Mouse (Mus musculus) fibroblast of lung, adult 2 months (primary cell): ENCODE results near the gene Hoxb3.

Source experiments
- DNase-seq: peaks from one replicate; pipeline ENCODE4 v3.0.0-alpha.2; 2011; ENCODE audit warnings: low read depth

The Hoxb3 gene

DNA sequence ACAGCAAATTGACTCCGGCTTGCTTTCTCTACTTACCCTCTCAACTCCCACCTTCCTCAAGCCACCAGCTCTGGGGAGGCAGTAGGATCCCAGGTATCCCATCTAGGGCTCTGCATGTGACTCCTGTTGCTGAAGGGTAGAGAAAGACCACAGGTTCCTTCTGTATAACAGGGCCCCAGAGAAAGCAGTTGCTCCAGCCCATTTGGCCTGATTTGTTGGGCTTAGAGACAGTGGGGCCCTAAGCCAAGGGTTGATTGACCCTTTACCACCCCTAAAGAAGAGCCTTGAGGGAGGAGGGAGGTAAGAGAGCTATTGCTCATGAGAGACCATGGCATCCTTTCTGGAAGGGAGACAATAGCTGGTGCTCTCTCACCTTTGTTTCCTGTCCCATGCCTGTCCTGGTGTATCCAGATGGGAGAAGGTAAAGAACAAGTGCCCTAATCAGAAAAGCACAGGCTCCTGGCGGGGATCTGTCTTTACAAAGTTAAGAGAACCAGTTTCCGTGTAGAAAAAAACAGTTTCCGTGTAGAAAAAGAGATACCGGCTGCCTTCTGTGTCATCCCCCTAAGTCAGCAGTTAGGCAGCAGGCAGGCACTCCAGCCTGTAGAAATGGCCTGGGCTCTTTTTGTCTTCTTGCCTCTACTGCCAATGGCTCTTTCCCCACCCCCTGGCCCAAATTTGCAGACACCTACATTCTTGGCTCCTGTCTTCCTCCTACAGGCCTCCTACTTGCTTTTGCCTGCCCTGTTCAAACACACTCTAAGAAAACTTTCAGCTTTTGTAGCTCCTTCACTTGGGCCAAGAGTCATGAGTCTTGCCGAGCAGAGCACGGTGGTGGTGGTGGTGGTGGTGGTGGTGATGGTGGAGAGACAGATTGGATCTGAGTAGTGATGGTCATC is 16.1 kb downstream of the Hoxb3 start:
- DNase-seq: no peak

DNA sequence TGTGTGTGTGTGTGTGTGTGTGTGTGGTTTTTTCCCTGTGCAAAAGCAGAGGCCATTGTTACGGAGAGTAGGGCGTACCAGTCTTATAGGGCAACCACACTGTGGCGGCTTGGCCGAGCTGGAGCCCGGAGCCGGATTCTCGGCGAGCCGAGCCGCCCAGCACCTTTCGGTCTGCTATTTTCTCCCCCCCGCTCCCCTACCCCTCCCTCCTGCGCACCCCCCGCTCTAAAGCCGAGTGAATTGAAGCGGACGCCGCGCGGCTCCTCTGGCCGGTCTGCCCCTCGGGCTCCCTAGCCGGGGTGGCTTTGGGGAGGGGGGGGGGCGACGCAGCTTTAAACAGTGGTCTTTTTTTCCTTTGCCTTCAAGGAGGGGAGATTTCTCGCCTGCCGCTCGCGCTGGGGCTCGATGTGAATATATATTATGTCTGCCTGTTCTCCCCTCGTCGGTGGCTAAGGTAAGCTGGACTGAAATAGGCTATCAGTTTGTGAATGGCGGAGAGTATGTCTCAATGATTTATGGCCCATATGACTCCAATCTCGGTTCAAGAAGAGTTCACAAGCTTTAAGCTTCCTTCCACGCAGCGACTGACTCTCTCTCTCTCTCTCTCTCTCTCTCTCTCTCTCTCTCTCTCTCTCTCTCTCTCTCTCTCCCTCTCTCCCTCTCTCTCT is 17.7 kb downstream of the Hoxb3 start:
- no peak for DNase-seq

DNA sequence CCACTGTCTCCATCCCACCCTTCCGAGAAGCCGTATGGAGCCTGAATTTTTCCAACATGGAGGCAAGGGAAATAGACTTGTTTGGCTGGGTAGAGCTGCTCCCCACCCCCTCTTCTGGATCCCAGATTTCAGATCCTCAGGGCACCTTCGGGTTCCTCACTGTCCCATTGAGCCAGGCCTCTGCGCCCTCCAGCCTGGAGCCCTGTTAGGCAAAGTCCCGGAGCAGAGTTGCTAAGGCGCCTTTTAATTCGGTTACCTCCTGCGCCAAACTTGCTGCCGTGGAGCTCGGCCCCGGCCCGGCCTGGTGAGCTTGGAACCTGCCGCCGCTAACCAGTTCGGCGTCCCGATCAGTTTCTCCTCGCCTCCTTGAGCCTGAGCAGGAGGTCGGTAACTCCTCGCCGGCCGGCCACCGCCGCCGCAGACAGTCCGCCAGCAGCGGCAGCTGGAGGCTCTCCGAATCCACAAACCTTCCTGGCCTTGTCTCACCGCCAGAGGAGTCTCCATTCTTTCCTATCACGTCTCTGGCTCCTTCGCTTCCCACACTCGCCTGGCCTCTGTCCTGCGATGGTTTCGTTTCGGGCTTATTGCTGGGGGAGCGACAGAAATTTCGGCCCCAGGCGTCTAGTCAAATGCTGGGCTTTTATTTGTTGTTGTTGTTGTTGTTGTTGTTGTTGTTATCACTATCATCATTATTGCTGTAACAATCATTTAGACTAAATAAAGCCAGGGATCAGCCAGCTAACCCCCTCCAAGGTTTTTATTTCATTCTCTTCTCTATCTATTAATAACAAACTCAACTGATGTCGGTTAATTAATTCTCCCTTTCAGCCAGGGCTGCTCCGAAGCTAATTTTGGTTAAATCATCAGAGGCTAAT is 18.8 kb downstream of the Hoxb3 start:
- no peak for DNase-seq

DNA sequence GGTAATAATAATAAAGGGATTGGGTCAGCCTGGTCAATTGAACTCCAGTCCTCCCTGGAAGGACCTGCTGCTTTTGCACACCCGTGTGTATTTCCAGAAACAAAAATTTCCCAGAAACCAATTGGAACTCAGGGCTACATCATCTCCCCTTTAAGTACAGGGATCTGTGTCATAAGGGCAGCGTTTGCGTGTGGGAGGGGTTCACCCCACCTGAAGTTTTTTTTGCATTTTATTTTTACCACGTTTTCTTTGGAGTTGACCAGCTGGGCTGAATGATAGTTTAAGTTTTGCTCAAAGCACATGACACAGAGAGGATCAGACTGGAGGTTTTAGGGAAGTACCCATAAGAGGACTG is 19.4 kb downstream of the Hoxb3 start:
- no peak for DNase-seq

DNA sequence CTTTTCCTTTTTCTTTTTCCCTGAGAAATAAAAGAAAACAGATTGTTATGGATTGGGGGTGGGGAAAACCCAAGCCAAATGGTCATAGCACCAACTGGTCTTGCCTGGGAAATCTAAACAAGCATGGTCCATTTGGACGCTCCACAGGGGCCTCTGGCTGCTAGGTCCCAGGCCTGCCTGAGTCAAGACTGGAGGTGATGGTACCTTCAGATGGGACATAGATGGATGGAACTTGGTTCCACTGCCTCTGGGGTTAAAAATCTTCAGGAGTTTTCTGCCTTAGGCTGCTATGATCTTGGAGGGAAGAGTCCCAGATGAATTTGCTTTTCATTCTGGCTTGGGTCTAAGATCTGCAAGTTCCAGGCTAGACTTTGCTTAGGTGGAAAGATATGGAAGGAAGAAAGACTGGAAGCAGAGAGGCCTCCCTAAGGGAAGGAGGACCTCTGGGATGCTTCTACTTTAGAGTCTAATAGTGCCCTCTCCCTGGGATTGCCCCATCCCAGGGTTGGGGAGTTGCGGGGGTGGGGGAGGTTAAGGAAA is 20.1 kb downstream of the Hoxb3 start:
- DNase-seq: no peak

DNA sequence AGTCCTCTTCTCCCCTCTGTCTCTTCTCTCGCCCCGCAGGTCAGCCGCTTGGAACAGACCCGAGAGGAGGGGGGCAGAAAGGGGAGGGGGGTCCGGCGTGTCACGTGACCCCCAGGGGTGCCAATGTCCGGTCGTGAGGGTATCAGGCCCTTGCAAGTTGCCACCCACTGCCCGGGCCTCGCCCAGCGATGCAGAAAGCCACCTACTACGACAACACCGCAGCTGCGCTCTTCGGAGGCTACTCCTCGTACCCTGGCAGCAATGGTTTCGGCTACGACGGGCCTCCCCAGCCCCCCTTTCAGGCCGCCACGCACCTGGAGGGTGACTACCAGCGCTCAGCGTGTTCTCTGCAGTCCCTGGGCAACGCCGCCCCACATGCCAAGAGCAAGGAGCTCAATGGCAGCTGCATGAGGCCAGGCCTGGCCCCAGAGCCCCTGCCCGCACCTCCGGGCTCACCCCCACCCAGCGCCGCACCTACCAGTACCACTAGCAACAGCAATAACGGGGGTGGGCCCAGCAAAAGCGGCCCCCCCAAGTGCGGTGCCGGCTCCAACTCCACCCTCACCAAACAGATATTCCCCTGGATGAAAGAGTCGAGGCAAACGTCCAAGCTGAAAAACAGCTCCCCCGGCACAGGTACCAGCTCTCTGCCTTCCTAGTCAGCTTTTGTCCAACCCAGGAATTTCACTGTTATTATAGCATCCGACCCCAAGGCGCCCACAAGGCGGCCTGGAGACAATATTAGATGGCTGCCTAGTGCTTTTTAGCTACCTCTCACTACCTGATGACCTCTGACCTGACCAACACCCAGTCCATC is 21.1 kb downstream of the Hoxb3 start:
- DNase-seq: no peak

DNA sequence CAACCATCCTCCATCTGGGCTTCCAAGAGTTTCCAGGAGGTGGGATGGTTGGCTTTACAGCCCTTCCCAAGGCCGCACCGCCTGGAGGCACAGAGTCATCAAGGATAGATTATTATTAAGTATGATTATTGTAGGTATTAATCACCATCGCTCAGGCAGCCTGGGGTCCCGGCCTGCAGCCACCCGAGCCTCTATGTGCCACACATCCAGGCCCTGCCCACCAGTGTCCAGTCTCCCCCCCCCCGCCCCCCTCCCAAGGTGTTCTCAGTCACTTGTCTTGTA is 21.7 kb downstream of the Hoxb3 start:
- no peak for DNase-seq

DNA sequence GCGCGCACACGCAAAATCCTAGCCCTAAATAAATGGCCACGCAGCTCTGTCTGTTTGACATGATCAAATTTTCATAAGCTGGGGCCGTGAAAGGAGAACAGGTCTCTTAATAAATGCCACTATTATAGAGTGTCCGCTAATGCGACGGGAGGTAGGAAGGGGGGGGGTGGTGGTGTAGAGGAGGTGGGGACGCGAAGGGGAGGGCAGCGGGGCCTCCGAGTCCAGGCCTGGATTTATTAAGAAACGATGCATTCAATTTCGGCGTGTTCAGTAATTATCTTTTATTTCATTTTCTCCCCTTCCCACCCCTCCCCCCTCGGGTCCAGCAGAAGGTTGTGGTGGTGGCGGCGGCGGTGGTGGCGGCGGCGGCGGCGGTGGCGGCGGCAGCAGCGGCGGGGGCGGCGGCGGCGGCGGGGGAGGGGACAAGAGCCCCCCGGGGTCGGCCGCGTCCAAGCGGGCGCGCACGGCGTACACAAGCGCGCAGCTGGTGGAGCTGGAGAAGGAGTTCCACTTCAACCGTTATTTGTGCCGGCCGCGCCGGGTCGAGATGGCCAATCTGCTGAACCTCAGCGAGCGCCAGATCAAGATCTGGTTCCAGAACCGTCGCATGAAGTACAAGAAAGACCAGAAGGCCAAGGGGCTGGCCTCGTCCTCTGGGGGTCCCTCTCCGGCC is 22.2 kb downstream of the Hoxb3 start:
- no peak for DNase-seq

DNA sequence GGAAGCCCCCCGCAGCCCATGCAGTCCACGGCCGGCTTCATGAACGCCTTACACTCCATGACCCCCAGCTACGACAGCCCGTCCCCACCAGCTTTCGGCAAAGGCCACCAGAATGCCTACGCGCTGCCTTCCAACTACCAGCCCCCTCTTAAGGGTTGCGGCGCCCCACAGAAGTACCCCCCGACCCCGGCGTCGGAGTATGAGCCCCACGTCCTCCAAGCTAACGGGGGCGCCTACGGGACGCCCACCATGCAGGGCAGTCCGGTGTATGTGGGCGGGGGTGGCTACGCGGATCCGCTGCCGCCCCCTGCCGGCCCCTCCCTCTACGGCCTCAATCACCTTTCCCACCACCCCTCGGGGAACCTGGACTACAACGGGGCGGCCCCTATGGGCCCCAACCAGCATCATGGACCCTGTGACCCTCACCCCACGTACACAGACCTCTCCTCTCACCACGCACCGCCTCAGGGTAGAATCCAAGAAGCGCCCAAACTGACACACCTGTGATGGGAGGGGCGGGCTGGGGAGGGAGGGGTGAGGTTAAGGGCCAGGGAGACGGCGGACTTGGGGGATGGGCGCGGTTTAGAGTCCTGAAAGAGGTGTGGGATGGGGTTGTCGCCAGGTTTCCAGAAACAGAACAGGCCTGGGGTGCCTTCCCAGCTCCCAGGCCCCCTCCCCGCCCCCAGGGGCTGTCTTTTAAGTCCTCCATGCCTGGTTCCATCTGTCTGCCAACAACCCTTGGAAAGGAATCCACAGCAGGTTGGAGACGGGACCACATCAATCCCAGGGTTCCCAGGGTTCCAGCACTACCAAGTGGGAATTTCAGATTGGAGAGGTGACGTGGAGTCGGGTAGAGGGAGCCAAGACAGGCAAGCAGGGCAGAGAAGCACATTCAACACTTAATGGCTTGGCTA is 23.0 kb downstream of the Hoxb3 start:
- DNase-seq: no peak

DNA sequence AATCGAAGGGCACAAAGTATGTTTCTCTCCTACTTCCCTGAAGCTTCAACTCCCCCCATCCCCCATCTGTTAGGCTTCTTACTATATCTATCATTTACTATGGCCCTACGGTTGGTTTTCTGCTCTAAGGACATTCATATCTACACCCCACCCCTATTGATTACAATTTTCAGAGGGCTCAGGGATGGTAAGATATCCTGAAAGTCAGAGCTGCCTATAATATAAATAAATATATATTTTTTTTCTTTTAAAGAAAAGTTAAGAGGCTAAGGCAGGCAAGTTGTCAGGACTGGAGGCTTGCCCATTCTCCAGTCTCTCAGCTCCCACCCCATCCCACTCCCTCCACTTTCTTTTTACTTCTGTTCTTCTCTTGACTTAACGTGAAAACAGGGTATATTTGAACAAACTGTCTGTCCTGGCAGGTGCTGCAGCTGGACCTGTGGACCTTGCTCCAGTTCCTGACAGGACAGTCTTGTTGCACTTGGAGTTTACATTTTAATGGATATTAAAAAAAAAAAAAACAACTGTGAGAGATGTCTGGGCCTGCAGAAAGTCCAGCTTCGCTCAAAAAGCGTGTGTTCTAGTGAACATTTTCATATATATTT is 23.9 kb downstream of the Hoxb3 start:
- no peak for DNase-seq

DNA sequence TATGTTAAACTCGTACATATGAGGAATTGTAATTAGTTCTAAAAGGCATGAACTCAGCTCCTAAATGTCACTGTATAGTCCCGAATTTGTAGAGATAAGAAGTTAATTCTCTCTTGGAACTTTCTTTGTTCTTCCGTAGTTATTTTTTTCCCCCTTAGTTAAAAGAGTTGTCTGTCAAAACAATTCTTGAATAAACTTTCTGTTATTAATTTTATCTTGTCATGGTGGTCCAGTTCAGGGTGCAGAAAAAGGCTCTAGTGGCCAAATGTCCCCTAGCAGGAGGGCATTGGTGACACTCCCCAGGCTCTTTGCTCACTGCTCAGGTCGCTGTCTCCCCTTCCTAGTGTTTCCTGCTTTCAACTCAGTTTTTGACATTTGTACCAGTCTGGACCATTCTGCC is 24.6 kb downstream of the Hoxb3 start:
- DNase-seq: no peak

DNA sequence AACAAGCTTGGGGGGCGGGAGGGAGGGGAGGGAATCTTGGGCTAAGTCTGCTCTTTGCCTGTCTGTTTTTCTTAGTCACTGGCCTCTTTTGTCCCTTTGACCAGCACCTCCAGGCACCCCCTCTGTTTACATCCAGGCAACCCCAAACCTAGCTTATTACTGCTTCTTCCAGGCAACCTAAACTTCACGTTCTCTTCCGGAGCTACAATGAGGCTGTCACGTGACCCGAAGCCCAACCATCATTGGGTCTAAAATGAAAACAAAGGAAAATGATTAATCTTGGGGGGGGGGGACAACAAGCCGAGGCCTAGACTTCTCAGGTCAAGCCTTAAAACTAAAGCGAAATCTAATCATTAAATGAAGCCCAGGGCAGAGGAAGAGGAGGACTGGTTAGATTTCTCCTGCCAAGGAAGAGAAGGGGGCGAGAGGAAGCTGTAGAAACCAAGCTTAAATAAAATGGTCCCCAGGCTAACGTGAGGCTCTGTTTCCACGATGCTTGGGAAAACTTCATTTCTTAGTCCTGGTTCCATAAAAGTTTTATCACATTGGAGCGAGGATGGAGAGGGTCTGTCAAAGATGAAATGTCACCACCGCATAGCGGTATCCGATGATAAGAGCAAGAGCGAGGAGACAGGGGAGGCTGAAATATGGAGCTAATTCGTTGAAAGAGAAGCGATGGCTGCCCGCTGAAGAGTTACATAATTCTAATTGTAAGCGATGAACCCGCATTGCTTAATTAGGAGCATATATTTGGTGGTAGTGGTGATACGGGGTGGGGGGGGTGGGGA is 25.2 kb downstream of the Hoxb3 start:
- DNase-seq: no peak

DNA sequence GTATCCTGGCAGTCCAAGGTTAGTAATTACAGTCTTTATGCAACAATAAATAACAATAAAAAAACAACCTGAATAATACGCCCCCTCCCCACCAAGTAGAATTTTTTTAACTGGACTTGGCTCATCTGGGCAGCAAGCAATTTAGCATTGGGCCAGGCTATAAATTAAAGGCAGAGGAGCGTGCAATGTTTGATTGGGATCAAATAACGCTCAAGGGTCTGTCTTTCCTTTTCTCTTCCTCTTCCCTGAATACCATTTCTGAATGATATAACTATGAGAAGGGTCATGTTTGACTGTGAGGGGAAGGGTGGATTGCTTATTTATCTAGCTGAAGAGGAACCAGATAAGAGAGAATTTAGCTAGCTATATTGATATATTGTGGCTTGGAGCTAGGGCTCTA is 25.9 kb downstream of the Hoxb3 start:
- no peak for DNase-seq

DNA sequence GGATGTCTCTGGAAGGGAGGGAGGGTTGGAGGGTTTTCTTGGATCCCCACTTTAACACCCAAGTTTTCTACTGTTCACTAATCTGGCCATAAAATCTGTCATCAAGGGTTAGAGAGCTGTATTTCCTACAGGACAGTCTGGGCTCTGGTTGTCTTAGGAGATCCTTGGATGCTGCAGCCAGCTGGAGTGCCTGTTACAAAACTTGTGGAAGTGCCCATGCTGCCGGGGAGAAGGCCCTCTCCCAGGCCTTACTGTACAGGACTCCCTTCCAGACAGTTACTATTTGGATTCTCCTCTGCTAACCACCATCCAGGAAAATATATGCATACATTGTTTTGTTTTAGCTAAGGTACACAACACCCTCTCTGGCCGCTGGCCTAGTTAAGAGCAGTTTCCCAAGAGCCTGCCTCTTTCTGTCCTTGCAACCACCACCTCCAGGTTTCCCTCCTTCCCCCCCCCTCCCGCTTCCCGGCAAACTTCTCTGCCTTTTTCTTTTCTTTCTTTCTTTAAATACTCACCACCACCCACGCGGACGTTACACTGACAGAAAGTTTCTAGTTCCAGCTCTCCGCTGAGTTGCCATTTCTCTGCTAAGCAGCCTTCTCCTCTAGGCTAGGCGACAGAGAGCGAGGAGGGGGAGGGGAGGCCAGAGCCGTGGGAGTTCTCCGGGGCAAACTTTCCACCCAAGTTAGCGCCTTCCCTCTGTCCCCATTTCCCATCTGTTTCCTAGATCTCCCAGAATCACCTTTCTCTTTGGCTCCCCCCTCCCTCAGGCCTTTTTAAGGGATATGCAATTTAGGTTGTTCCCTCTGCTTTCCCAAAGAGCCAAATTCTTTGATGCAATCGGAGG is 26.6 kb downstream of the Hoxb3 start:
- DNase-seq: no peak

DNA sequence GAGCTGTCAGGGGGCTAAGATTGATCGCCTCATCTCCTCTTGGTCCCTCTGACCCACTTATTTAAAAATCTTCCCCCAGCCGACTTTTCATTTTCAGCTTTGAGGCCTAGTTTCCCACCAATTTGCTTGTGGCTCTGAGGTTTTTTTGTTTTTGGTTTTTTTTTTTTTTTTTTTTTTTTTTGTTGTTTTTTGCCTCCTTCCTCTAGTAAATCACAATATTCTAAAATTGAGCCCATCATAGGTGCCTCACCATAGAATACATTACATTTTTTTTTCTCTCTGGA is 27.2 kb downstream of the Hoxb3 start, which contains the start of gene Hoxb2:
TSS of gene Hoxb2 (plus strand) at position 185 of the 284 bp plus-strand sequence.
- no peak for DNase-seq

DNA sequence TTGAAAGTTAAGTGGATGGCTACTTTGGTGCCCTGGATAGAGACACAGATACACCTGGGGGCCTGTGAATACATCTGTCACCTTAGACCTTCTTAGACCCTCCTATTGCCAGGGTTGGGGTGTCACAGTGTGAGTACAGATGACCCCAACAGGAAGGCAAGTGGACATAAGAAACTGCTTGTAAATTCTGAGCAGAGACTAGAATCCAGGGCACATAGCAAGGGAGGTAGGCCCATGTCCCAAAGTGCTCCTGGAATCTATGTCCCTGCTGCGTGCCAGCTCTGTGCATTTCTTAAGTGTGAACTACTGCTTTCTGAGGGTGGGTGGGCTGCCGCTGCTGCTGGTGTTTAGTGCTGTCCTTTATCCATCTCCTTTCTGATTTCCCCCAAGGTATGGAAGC is 27.7 kb downstream of the Hoxb3 start:
- no peak for DNase-seq

DNA sequence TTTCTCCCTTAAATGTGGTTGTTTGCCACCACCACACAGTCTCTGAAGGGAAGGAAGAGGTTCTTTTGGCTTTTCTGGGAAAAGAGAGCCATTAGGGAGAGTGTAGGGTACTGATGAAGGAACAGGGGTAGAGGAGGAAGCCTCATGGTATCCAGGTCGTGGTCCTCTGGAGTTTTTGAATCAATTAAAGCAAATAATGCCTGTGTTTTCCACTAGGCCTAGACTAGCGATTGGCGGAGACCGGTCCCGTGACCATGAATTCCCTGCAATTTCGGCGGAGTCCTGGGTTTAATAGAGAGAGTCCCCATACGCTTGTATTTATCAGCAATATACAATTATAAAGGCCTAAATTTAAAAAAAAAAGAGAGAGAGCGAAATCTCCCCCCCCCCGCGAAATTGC is 28.2 kb downstream of the Hoxb3 start:
- no peak for DNase-seq

DNA sequence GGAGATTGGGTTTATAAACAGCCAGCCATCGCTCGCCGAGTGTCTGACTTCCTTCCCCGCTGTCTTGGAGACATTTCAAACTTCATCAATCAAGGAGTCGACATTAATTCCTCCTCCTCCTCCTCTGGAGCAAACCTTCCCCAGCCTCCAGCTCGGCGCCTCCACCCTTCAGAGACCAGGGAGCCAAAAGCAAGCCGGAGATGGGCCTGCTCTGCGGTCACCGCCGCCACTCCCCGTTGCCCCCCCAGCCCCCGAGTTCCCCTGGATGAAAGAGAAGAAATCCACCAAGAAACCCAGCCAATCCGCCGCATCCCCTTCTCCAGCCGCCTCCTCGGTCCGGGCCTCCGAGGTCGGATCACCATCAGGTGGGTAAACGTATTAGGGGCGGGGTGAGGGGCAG is 28.7 kb downstream of the Hoxb3 start:
- DNase-seq: no peak
